Mouse (Mus musculus) lung, postnatal 14 days (tissue): Measurements from ENCODE around the gene Vmn1r123.
"Not testable (repeated sequence)": the region's sequence is repeated elsewhere in the genome, so short reads cannot be mapped to it uniquely, and the experiment has no call there.

Source experiments
- DNase-seq: peaks from one replicate; pipeline ENCODE4 v3.0.0; 2021

The Vmn1r123 gene

DNA sequence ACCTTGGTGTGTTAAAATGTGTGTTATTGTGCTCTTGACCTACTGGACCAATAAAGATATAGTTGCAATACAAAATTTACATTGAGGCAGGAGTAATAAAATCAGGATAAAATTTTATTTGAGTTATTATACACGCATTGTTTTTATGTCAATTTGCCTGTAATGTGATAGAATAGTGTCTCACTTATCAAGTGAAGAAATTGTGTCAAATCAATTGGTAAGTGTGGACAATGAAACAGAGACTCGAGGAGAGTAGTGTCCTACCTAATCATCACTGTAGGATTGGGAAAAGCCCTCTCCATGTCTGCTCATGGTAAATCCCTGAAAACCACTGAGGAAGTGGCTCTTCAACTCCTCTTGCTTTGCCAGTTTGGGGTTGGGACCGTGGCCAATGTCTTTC, at the start of gene Vmn1r123:
Gene Vmn1r123 (plus strand): TSS at position 301 of the 400 bp plus-strand sequence.
- DNase-seq, result not testable (repeated sequence)

DNA sequence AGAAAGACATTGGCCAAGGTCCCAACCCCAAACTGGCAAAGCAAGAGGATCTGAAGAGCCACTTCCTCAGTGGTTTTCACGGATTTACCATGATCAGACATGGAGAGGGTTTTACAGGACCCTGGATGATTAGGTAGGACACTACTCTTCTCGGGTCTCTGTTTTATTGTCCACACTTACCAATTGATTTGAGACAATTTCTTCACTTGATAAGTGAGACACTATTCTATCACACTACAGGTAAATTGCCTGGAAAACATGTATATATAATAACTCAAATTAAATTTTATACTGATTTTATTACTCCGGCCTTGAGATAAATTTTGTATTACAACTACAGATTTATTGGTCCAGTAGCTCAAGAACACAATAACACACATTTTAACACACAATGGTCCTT, 28.0 kb upstream of the Vmn1r123 start, which contains the start of gene Vmn1r122:
Gene Vmn1r122 (minus strand): TSS at position 101 of the 400 bp plus-strand sequence.
- DNase-seq, result not testable (repeated sequence)

DNA sequence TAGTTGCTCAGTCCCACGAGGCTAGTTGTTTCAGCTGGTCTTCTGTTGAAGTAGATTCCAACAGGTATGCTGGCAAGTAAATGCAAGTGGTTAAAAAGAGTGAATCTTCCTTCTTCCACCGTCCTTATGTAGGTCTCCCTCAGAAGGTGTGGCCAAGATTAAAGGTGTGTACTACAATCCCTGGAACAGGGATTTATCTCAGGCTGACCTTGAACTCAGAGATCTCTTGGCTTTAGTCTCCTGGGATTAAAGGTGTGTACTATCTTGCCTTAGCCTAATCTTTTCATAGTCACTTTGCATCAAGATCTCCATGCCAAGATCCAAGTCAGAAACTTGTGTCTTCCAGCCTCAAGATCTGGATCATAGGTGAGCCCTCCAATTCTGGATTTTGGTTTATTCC, 28.3 kb downstream of the Vmn1r123 start, which contains the start of gene Gm5157:
Gene Gm5157 (minus strand): TSS at position 101 of the 400 bp plus-strand sequence.
- DNase-seq, result not testable (repeated sequence)
